Mouse (Mus musculus): Measurements from ENCODE around the gene Wdsub1. TPM values are rescaled to one million over a fixed set of nuclear protein-coding genes. Genes with fewer than 3 reads are reported as not detected.
"Not testable (repeated sequence)": the region's sequence is repeated elsewhere in the genome, so short reads cannot be mapped to it uniquely, and the experiment has no call there.

Gene Wdsub1
- polyA plus RNA-seq, 1 experiment from 2014 or later: 44.1 TPM

- H3K9ac ChIP-seq: no peak overlapping the region
- no peak overlapping the region for H3K27ac ChIP-seq
- no peak for ATAC-seq (ENCODE audit: insufficient number of reproducible peaks, insufficient read depth, low FRiP score, low TSS enrichment, low read depth)
- no peaks in the 10 kb centered on the region for H3K27me3 ChIP-seq
- WGBS: 75% methylated on average over 19 of the region's 19 CpGs
- peaks cover 12% of the 10 kb centered on the region; the same call in 1 of the 2 replicates for H3K4me1 ChIP-seq
- H3K4me2 ChIP-seq: no peak overlapping the region
- no peak overlapping the region for H3K4me3 ChIP-seq
- H3K9me3 ChIP-seq: no peaks in the 10 kb centered on the region
- H3K36me3 ChIP-seq: peaks cover 32% of the 10 kb centered on the region
Measured at GRCm38 (mm10) chr2:59878221-59878620, 4.2 kb downstream of the Wdsub1 start.

- Histone ChIP-seq H3K27me3 (no peaks in the 10 kb centered on the region), H3K36me3 (peaks cover 40% of the 10 kb centered on the region), H3K9me3 (no peaks in the 10 kb centered on the region), H3K27ac (no peak overlapping the region), H3K4me2 (no peak overlapping the region), H3K9ac (no peak overlapping the region), H3K4me1 (peaks cover 12% of the 10 kb centered on the region; the same call in 1 of the 2 replicates), H3K4me3 (no peak overlapping the region)
- 80% methylated on average over 4 of the region's 4 CpGs for WGBS
- ATAC-seq (ENCODE audit: insufficient number of reproducible peaks, insufficient read depth, low FRiP score, low TSS enrichment, low read depth): no peak; the same call in 1 of the 2 replicates
Measured at GRCm38 (mm10) chr2:59877335-59877734, 5.1 kb downstream of the Wdsub1 start.

- 93% methylated on average over 15 of the region's 15 CpGs for WGBS
- no peaks in the 10 kb centered on the region for H3K27me3 ChIP-seq
- H3K27ac ChIP-seq: no peak overlapping the region
- no peak overlapping the region for H3K4me3 ChIP-seq
- no peak overlapping the region for H3K9ac ChIP-seq
- no peaks in the 10 kb centered on the region for H3K9me3 ChIP-seq
- no peak for ATAC-seq (ENCODE audit: insufficient number of reproducible peaks, insufficient read depth, low FRiP score, low TSS enrichment, low read depth)
- H3K36me3 ChIP-seq: peaks cover 48% of the 10 kb centered on the region
- H3K4me2 ChIP-seq: no peak overlapping the region
- peaks cover 9% of the 10 kb centered on the region; the same call in 1 of the 2 replicates for H3K4me1 ChIP-seq
Measured at GRCm38 (mm10) chr2:59876482-59876881, 5.9 kb downstream of the Wdsub1 start.

- H3K9me3 ChIP-seq: no peaks in the 10 kb centered on the region
- no peak overlapping the region for H3K4me2 ChIP-seq
- peaks cover 31% of the 10 kb centered on the region for H3K36me3 ChIP-seq
- no peak overlapping the region for H3K27ac ChIP-seq
- no peak for ATAC-seq (ENCODE audit: insufficient number of reproducible peaks, insufficient read depth, low FRiP score, low TSS enrichment, low read depth)
- H3K27me3 ChIP-seq: no peaks in the 10 kb centered on the region
- H3K4me1 ChIP-seq: no peaks in the 10 kb centered on the region
- 91% methylated on average over 6 of the region's 6 CpGs for WGBS
- H3K4me3 ChIP-seq: no peak overlapping the region
- no peak overlapping the region for H3K9ac ChIP-seq
Measured at GRCm38 (mm10) chr2:59870526-59870925, 11.9 kb downstream of the Wdsub1 start.

- Histone ChIP-seq H3K9me3 (no peaks in the 10 kb centered on the region), H3K27ac (no peak overlapping the region), H3K4me3 (no peak overlapping the region), H3K27me3 (no peaks in the 10 kb centered on the region), H3K4me2 (no peak overlapping the region), H3K9ac (no peak overlapping the region), H3K36me3 (peaks cover 52% of the 10 kb centered on the region), H3K4me1 (no peaks in the 10 kb centered on the region)
- 86% methylated on average over 6 of the region's 6 CpGs for WGBS
- no peak for ATAC-seq (ENCODE audit: insufficient number of reproducible peaks, insufficient read depth, low FRiP score, low TSS enrichment, low read depth)
Measured at GRCm38 (mm10) chr2:59862618-59863017, 19.8 kb downstream of the Wdsub1 start.

- WGBS: 85% methylated on average over 9 of the region's 9 CpGs
- Histone ChIP-seq H3K4me3 (no peak overlapping the region), H3K27ac (no peak overlapping the region), H3K4me1 (no peaks in the 10 kb centered on the region), H3K9ac (no peak overlapping the region), H3K4me2 (no peak overlapping the region), H3K9me3 (no peaks in the 10 kb centered on the region), H3K27me3 (no peaks in the 10 kb centered on the region), H3K36me3 (peaks cover 58% of the 10 kb centered on the region)
- no peak for ATAC-seq (ENCODE audit: insufficient number of reproducible peaks, insufficient read depth, low FRiP score, low TSS enrichment, low read depth)
Measured at GRCm38 (mm10) chr2:59854363-59854762, 28.0 kb downstream of the Wdsub1 start.

- Histone ChIP-seq H3K36me3 (peaks cover 51% of the 10 kb centered on the region), H3K9me3 (no peaks in the 10 kb centered on the region), H3K4me3 (no peak overlapping the region), H3K9ac (no peak overlapping the region), H3K4me1 (no peaks in the 10 kb centered on the region), H3K4me2 (no peak overlapping the region), H3K27ac (no peak overlapping the region), H3K27me3 (no peaks in the 10 kb centered on the region)
- WGBS: 94% methylated on average over 10 of the region's 10 CpGs
- no peak for ATAC-seq (ENCODE audit: insufficient number of reproducible peaks, insufficient read depth, low FRiP score, low TSS enrichment, low read depth)
Measured at GRCm38 (mm10) chr2:59853543-59853942, 28.8 kb downstream of the Wdsub1 start.

GRCm38 (mm10) chr2:59852916-59853315, 29.5 kb downstream of the Wdsub1 start:
- Histone ChIP-seq H3K4me3 (no peak overlapping the region), H3K27me3 (no peaks in the 10 kb centered on the region), H3K4me2 (no peak overlapping the region), H3K9me3 (no peaks in the 10 kb centered on the region), H3K36me3 (peaks cover 45% of the 10 kb centered on the region), H3K9ac (no peak overlapping the region), H3K4me1 (no peaks in the 10 kb centered on the region), H3K27ac (no peak overlapping the region)
- ATAC-seq (ENCODE audit: insufficient number of reproducible peaks, insufficient read depth, low FRiP score, low TSS enrichment, low read depth): no peak
- WGBS: 79% methylated on average over 11 of the region's 11 CpGs

- not testable (repeated sequence) for H3K4me1 ChIP-seq; H3K4me2 ChIP-seq; H3K27ac ChIP-seq; H3K27me3 ChIP-seq; H3K9me3 ChIP-seq; H3K4me3 ChIP-seq; ATAC-seq (ENCODE audit: insufficient number of reproducible peaks, insufficient read depth, low FRiP score, low TSS enrichment, low read depth); H3K9ac ChIP-seq
- WGBS: 87% methylated on average over 5 of the region's 5 CpGs
- peaks cover 35% of the 10 kb centered on the region for H3K36me3 ChIP-seq
Measured at GRCm38 (mm10) chr2:59851885-59852284, 30.5 kb downstream of the Wdsub1 start.

GRCm38 (mm10) chr2:59843848-59844247, 38.5 kb downstream of the Wdsub1 start:
- 86% methylated on average over 6 of the region's 6 CpGs for WGBS
- ATAC-seq (ENCODE audit: insufficient number of reproducible peaks, insufficient read depth, low FRiP score, low TSS enrichment, low read depth): no peak

GRCm38 (mm10) chr2:59843156-59843555, 39.2 kb downstream of the Wdsub1 start:
- H3K9me3 ChIP-seq: no peaks in the 10 kb centered on the region
- no peak for ATAC-seq (ENCODE audit: insufficient number of reproducible peaks, insufficient read depth, low FRiP score, low TSS enrichment, low read depth)
- H3K4me2 ChIP-seq: no peak overlapping the region
- H3K4me1 ChIP-seq: peaks cover 9% of the 10 kb centered on the region; the same call in 1 of the 2 replicates
- no peaks in the 10 kb centered on the region for H3K27me3 ChIP-seq
- 79% methylated on average over 21 of the region's 21 CpGs for WGBS
- no peak overlapping the region for H3K4me3 ChIP-seq
- no peak overlapping the region for H3K9ac ChIP-seq
- H3K36me3 ChIP-seq: peaks cover 52% of the 10 kb centered on the region
- H3K27ac ChIP-seq: no peak overlapping the region

More at GRCm38 (mm10) chr2:59843848-59844247, 38.5 kb downstream of the Wdsub1 start:
- Histone ChIP-seq H3K36me3 (peaks cover 45% of the 10 kb centered on the region), H3K9me3 (no peaks in the 10 kb centered on the region), H3K4me1 (peaks cover 9% of the 10 kb centered on the region; the same call in 1 of the 2 replicates), H3K9ac (no peak overlapping the region), H3K27me3 (no peaks in the 10 kb centered on the region), H3K4me2 (no peak overlapping the region), H3K4me3 (no peak overlapping the region), H3K27ac (no peak overlapping the region)

- H3K9ac ChIP-seq: no peak overlapping the region
- peaks cover 57% of the 10 kb centered on the region for H3K36me3 ChIP-seq
- no peak overlapping the region for H3K4me3 ChIP-seq
- peak overlapping the region; percentile 39; the same call in 1 of the 2 replicates for H3K27ac ChIP-seq
- 74% methylated on average over 6 of the region's 6 CpGs for WGBS
- no peak overlapping the region for H3K4me2 ChIP-seq
- no peaks in the 10 kb centered on the region for H3K9me3 ChIP-seq
- peaks cover 9% of the 10 kb centered on the region; the same call in 1 of the 2 replicates for H3K4me1 ChIP-seq
- ATAC-seq (ENCODE audit: insufficient number of reproducible peaks, insufficient read depth, low FRiP score, low TSS enrichment, low read depth): no peak
- no peaks in the 10 kb centered on the region for H3K27me3 ChIP-seq
Measured at GRCm38 (mm10) chr2:59842556-59843008, 39.8 kb downstream of the Wdsub1 start.

All from embryonic facial prominence, embryonic 13.5 days (tissue).